Mouse (Mus musculus) left cerebral cortex, postnatal 14 days (tissue): ENCODE results near the gene Ak3. TPM values are rescaled to one million over a fixed set of nuclear protein-coding genes. Genes with fewer than 3 reads are reported as not detected.

Source experiments
- DNase-seq, 2 experiments: peaks; one replicate each; pipeline ENCODE4 v3.0.0; 2021 to 2022; ENCODE audit warnings: low spot score in 2 of 2, mixed read lengths in 1 of 2
- intact Hi-C: fragments of 180-260 bp; cut with DNase I; formaldehyde crosslinking; loops from one replicate; pipeline ENCODE4 v1.15.1; 2025
- long read RNA-seq, 2 experiments: library from polyadenylated mRNA; stranded (forward); transcript quantifications; one replicate each; pipeline ENCODE4 v2.0.0; 2021
- total RNA-seq, 2 experiments: library from RNA; stranded (reverse); gene quantifications; 2 replicates each; pipeline ENCODE4 v1.2.3; 2021

The Ak3 gene
- 10 to 100 TPM; 52.3 to 53.2 TPM for total RNA-seq
- long read RNA-seq, experiment 1, transcript Ak3-201 (5 exons, 2,809 nt), result major isoform, 67 of 77 reads
- long read RNA-seq, experiment 1, partial matches to known transcripts, result 7 of 77 reads
- long read RNA-seq, experiment 1, other reads (novel, unspliced or antisense), result 3 of 77 reads
- long read RNA-seq, experiment 2, transcript Ak3-201 (5 exons, 2,809 nt), result major isoform, 52 of 61 reads
- long read RNA-seq, experiment 2, partial matches to known transcripts, result 2 of 61 reads
- long read RNA-seq, experiment 2, other reads (novel, unspliced or antisense), result 7 of 61 reads

DNA sequence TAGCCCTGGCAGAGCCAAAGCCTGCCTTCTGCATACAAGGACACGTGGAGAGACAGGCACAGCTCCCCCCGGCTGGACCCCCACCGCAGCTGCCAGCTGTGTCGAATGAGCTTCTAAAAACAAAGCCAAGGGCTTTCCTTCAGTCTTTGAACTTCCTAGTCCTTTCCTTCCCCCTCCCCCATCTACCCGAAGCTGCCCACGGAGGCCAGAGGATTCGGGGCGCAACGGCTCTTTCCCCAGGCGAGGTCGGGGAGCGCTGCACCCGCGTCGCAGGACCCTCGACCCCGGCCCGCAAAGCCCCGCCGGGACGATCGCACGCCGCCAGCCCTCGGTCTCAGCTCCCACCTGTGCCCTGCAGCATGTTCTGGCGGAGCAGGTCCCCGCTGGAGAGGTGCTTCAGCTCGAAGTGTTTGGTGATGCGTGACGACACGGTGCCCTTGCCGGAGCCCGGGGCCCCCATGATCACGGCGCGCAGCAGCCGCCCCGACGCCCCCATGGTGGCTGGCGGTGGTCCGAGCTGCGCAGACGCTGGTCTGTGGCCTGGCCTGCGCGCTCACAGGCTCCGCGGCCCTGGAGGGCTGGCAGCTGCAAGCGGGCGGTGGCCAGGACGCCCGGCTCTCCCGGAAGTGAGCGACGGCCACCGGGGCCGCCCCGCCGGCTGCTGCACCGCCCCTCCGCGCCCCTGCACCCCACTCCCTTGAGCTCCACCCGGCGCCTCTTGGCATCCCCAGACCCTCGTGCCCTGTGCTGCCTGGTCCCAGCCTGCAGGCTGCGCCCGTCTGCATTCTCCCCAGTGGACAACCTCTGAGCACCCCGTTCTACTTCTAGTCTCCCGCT lies at the start of gene Ak3:
Ak3 (minus strand) TSS at position 628 of the 837 bp plus-strand sequence.
- peak; percentile 67 to 69 for DNase-seq
- intact Hi-C loops, result loop anchor here (1.0 to 10.0 kb wide), 3 partner anchors 55 to 273 kb away; partner anchors contain the start of genes Cdc37l1 and Jak2

DNA sequence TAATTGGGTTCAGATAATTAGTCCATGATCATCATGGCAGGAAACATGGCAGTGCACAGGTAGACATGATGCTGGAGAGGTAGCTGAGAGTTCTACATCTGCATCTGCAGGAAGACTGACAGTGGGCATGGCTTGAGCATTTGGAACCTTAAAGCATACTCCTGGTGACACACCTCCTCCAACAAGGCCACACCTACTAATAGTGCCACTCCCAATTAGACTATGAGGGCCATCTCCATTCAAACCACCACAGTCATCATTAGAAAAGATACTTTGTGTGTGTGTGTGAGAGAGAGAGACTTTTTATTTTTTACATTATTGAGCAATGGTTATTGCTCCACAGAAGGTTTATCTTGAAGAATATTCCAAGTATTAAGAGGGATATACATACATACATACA lies 44.4 kb upstream of the Ak3 start:
- intact Hi-C loops, result no loop called here
- no peak for DNase-seq

DNA sequence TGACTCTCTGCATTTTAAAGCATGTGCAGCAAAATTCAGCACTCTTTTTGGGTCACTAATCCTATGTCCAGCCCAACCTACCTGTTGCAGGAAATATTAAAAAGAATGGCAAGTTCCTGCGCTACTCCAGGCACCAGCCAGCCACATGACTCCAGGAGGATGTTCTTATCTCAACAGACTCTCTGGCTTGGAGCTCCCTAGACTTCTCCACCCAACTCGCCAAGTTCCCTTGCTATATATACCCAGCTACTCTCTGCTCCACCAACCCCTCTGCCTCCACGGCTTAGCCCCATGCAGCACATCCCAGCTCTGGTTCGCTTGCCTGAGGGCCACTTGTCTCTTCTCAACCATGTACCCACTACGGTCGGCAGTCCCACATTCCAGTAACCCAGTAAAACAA lies 40.9 kb upstream of the Ak3 start:
- intact Hi-C loops, result no loop called here
- DNase-seq, result no peak

GRCm38 (mm10) chr19:29074802-29075201 lies 27.0 kb upstream of the Ak3 start:
- intact Hi-C loops, result no loop called here
- DNase-seq, result no peak

DNA sequence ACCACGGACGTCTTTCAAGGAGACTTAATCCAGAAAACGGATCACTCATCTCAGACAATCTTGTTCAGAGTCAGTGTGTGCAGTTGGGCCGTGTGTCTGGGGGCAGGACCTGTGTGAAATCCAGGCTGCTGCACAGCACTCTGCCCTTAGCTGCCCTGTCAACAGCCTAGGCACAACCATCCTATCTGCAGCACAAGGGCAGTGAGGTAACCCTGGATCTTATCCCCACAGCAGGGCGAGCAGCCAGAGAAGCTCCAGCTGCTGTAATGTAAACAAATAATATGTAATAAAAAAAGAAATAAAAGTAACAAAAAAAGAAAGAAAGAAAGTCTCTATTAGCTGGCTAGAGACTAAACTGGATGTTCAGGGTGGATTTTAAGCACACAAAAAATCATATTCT lies 21.4 kb upstream of the Ak3 start:
- intact Hi-C loops, result loop anchor here (10.0 kb wide), 1 partner anchor 436 kb away; no protein-coding TSS in a partner anchor
- DNase-seq, result no peak

- no peak for DNase-seq
- intact Hi-C loops, result loop anchor here (10.0 kb wide), 1 partner anchor 438 kb away; no protein-coding TSS in a partner anchor
These were observed 19.3 kb upstream of the Ak3 start for GRCm38 (mm10) chr19:29066981-29067471.

DNA sequence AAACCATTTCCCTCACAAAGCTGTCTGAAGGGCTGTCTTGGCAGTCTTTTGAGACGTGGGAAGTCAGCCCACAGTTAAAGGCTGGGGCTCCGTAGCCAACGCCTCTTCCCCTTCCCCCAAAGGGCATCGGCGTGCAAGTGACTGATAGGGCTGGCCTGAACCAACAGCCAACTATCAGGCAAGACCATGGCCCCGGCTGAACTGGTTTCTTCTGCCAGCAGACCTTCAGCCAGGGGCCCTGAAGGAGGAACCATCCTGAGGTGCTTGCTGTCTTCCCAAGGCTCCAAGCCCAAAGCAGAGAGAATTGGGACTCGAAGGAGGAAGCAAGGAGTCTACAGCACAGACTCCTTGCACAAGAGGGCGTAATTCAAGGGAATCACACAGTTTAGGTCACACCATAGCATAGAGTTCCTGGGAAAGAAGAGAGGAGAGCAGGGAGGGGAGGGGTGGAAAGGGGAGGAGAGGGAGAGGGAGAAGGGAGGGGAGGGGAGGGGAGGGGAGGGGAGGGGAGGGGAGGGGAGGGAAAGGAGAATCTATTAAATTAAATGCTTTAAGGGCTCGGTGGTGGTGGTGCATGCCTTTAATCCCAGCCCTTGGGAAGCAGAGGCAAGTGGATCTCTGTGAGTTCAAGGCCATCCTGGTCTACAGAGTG lies 16.8 kb upstream of the Ak3 start:
- intact Hi-C loops, result loop anchor here (2.0 to 10.0 kb wide), 3 partner anchors 188 to 440 kb away; partner anchors contain the start of gene Jak2
- no peak for DNase-seq

DNA sequence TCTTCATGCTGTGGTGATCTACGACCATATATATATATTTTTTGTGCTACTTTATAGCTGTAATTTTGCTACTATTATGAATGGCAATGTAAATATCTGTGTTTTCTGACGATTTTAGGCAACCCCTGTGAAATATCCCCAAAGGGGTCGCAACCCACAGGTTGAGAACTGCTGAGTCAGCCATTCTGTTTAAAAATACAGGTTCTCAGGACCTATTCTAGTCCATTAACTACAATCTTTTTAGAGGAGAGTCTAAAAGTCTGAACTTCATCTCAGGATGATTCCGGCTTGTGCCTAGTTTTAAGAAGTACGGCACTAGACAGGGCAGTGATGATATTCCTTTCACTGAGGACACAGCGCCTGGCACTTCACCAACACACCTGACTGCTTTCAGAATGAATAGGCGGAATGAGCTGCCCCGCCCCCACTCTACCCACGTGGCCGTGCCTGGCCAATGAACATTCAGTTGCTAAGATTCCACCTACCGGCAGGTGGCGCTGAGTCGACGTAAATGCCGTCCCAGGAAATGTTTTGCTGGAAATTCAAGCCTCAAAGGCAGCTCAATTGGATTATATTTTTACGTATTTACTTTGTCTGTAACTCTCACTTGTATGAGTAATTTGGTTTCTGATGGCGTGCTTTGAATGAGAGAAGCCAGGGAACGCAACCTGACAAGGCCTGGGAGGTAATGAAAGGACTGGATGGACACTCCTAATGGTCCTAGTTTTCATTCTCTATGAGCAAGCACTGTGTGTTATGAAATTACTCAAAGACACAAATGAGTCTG lies 16.0 kb upstream of the Ak3 start:
- intact Hi-C loops, result loop anchor here (2.0 to 10.0 kb wide), 3 partner anchors 189 to 441 kb away; partner anchors contain the start of gene Jak2
- peak; percentile 93 to 94 for DNase-seq

GRCm38 (mm10) chr19:29063009-29063408 lies 15.2 kb upstream of the Ak3 start:
- DNase-seq, result no peak
- intact Hi-C loops, result loop anchor here (5.0 to 10.0 kb wide), 2 partner anchors 189 to 442 kb away; partner anchors contain the start of gene Jak2

DNA sequence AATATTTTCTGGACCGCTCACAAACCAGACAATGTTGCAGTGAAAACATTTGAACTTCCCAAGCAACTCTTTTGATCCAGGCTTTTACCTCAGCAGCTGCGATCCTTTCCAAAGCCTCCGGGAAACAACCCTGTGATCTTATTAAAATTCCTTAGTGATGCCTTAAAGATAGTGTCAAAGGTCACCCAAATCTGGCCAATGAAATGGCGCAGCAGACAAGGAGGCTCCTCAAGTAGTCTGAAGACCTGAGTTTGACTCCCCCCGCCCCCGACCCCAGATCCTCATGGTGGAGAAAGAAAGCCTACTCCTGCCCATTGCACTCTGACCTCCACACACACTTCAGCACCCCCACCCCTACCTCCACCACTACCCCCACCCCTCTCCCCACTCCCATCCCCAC lies 12.5 kb upstream of the Ak3 start:
- DNase-seq, result no peak
- intact Hi-C loops, result loop anchor here (5.0 to 10.0 kb wide), 2 partner anchors 192 to 445 kb away; partner anchors contain the start of gene Jak2

- intact Hi-C loops, result loop anchor here (5.0 to 10.0 kb wide), 2 partner anchors 193 to 445 kb away; partner anchors contain the start of gene Jak2
- DNase-seq, result no peak
These were observed 11.9 kb upstream of the Ak3 start for GRCm38 (mm10) chr19:29059688-29060087.

GRCm38 (mm10) chr19:29058741-29059140 lies 11.0 kb upstream of the Ak3 start:
- no peak for DNase-seq
- intact Hi-C loops, result no loop called here

DNA sequence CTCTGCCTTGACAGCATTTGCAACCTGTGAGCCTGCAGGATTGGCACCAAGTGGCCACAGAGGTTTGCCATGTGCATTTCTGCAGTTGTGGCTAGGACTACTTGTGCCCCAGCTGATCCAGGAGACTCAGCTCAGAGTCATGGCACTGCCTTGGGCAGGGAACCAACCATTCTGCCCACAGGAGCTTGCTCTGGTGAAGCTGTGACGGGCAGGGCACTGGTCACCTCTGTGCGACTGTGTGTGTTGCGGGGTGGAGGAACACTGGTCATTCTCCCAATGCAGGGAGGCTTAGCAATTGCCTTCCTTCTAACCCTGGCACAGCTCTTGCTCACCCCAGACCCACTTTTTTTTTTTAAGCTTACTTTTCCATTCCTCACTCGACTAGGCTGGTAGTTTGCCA lies 7.7 kb upstream of the Ak3 start:
- DNase-seq, result no peak
- intact Hi-C loops, result no loop called here

DNA sequence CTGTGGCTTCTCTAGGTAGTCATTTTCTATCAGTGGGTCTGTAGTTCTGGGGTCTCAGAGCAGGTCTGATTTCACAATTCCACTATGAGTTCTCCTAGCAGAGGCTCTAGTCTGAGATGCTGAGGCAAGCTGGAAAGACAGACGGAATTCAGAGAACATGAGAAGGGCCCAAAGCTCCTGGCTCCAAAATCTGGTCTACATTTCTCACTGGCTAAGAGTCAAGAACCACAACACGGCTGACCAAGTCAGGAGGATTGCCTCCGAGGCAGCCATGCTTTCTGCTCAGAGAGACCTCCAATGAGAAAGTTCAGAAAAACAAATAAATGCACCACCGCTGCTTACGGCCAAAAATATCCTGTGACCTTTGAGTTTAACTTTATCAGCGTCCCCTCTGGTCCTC lies 6.8 kb upstream of the Ak3 start:
- intact Hi-C loops, result no loop called here
- DNase-seq, result no peak

DNA sequence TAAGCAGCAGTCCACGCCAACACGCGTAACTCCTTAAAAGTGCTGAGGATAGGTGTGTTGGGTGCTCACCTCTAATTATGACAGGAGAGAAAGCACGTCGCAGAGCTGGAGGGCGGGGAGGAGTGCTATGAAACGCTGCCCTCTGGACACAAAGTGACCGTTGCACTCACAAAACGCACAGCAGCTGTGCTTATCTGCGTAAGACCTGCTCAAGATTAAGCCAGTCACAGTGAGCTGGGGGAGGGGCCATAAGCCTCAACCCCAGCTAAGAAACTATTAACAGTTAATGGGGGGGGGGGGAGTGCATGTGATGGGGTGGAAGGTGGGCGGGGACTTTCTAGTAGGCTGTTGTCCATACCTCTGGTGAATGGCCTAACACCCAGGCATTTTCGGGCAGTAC lies 5.0 kb upstream of the Ak3 start:
- DNase-seq, result no peak
- intact Hi-C loops, result no loop called here

- intact Hi-C loops, result no loop called here
- no peak for DNase-seq
These were observed 2.6 kb upstream of the Ak3 start for GRCm38 (mm10) chr19:29050186-29050980.

GRCm38 (mm10) chr19:29049401-29050075 lies 1.8 kb upstream of the Ak3 start:
- DNase-seq, result no peak
- intact Hi-C loops, result loop anchor here (5.0 to 10.0 kb wide), 2 partner anchors 57 to 275 kb away; partner anchors contain the start of gene Cdc37l1
